Mouse (Mus musculus) kidney, postnatal 0 days (tissue): ENCODE measurements at regions not wholly inside any gene's neighbourhood (a gene's known extent, or its start where the extent isn't known, plus 50 kb on each side); places are given as distances from the start of the nearest gene placed in this dataset.

Experiments
- ATAC-seq: fragments of 200-750 bp; cut with Nextera tagmentation; replicated peaks from 2 replicates; pipeline ENCODE4 v1.8.0; 2017; ENCODE audit warnings: low read depth, moderate number of reproducible peaks, moderate TSS enrichment, moderate library complexity; ENCODE audit not compliant: low FRiP score
- DNase-seq: peaks from one replicate; pipeline ENCODE4 v3.0.0-alpha.2; 2016; ENCODE audit warnings: low spot score
- H3K27ac ChIP-seq: fragments of 300-500 bp; sonication (generic); 2 replicates; pipeline ENCODE4 v1.5.1; 2014; ENCODE audit warnings: mild to moderate bottlenecking
- H3K27me3 ChIP-seq: fragments of 300-500 bp; sonication (generic); 2 replicates; pipeline ENCODE4 v1.6.1; 2014; ENCODE audit warnings: low read length, mixed read lengths; ENCODE audit not compliant: insufficient read depth
- H3K36me3 ChIP-seq: fragments of 300-500 bp; sonication (generic); 2 replicates; pipeline ENCODE4 v1.6.1; 2014; ENCODE audit warnings: low read length, mixed read lengths; ENCODE audit not compliant: insufficient read depth
- H3K4me1 ChIP-seq: fragments of 300-500 bp; sonication (generic); replicated peaks from 2 replicates; pipeline ENCODE4 v1.6.1; 2014; ENCODE audit warnings: antibody characterized with exemption, low read length, mixed read lengths; ENCODE audit not compliant: insufficient read depth
- H3K4me2 ChIP-seq: fragments of 300-500 bp; sonication (generic); 2 replicates; pipeline ENCODE4 v1.6.1; 2014; ENCODE audit warnings: mild to moderate bottlenecking, low read length, moderate library complexity, mixed read lengths
- H3K4me3 ChIP-seq: fragments of 300-500 bp; sonication (generic); replicated peaks from 2 replicates; pipeline ENCODE4 v1.5.1; 2014; ENCODE audit warnings: low read depth, low read length
- H3K9ac ChIP-seq: fragments of 300-500 bp; sonication (generic); 2 replicates; pipeline ENCODE4 v1.6.1; 2014; ENCODE audit warnings: low read depth, low read length
- H3K9me3 ChIP-seq: fragments of 300-500 bp; sonication (generic); replicated peaks from 2 replicates; pipeline ENCODE4 v1.6.1; 2016; ENCODE audit warnings: low read length, inconsistent platforms, mixed read lengths
- CTCF ChIP-seq: IDR thresholded peaks from 2 replicates; pipeline ENCODE4 v1.5.1; 2016; ENCODE audit warnings: antibody characterized with exemption, low read depth, mild to moderate bottlenecking, moderate library complexity
- WGBS: fragments of 180-500 bp; shearing (Covaris S2); extraction: QIAGEN DNeasy Blood & Tissue Kit; methylation state at CpG from one replicate; pipeline ENCODE4 v1.1.7; 2014; 5-methylcytosine and 5-hydroxymethylcytosine counted together

DNA sequence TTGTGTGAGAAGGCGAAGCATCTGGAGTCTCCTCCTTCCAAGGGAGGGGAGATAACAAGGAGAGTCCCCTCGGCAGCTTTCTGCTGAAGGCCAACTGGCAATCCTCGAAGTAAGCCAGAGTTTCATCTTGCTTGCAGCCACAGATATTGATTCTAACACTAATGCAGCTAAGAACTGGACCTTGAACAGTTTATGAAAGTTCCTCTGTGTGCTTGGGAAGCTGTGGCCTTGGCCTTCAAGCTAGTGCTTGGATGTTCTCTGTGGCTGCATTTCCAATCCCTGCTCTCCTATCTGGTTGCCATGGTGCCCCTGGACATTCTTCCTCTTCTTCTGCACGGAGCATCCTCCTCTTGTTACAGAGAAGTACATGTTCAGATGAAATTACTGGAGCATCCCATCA, 614.8 kb upstream of the Clint1 start:
- WGBS: 80% methylated on average over 4 of the region's 4 CpGs

GRCm38 (mm10) chr11:45239044-45239443, 612.8 kb upstream of the Clint1 start:
- H3K27ac ChIP-seq: no peak overlapping the region
- H3K4me1 ChIP-seq: 0 out of 2 replicates have a peak, but pooled peaks cover 7% of the 10 kb centered on the region
- H3K9ac ChIP-seq: no peak overlapping the region
- ATAC-seq (no peak), DNase-seq (no peak)
- H3K27me3 ChIP-seq: no peaks in the 10 kb centered on the region
- WGBS: 50% methylated on average over 5 of the region's 5 CpGs
- no peaks in the 10 kb centered on the region for H3K9me3 ChIP-seq
- TF ChIP-seq CTCF: no peak
- no peaks in the 10 kb centered on the region for H3K36me3 ChIP-seq
- no peak overlapping the region for H3K4me2 ChIP-seq
- no peak overlapping the region for H3K4me3 ChIP-seq

More for the DNA sequence above, 614.8 kb upstream of the Clint1 start:
- Histone ChIP-seq H3K4me1 (0 out of 2 replicates have a peak, but pooled peaks cover 7% of the 10 kb centered on the region), H3K27ac (no peak overlapping the region), H3K9me3 (no peaks in the 10 kb centered on the region), H3K4me2 (no peak overlapping the region), H3K9ac (no peak overlapping the region), H3K36me3 (no peaks in the 10 kb centered on the region), H3K4me3 (no peak overlapping the region), H3K27me3 (no peaks in the 10 kb centered on the region)
- no peak for DNase-seq
- no peak for ATAC-seq
- TF ChIP-seq CTCF: no peak

GRCm38 (mm10) chr11:45240419-45240818, 611.4 kb upstream of the Clint1 start:
- Histone ChIP-seq H3K4me3 (no peak overlapping the region), H3K9me3 (no peaks in the 10 kb centered on the region), H3K4me1 (0 out of 2 replicates have a peak, but pooled peaks cover 3% of the 10 kb centered on the region), H3K27me3 (no peaks in the 10 kb centered on the region), H3K9ac (no peak overlapping the region), H3K27ac (no peak overlapping the region), H3K36me3 (no peaks in the 10 kb centered on the region), H3K4me2 (no peak overlapping the region)
- ATAC-seq: no peak
- TF ChIP-seq CTCF: no peak
- no peak for DNase-seq
- 48% methylated on average over 3 of the region's 3 CpGs for WGBS

DNA sequence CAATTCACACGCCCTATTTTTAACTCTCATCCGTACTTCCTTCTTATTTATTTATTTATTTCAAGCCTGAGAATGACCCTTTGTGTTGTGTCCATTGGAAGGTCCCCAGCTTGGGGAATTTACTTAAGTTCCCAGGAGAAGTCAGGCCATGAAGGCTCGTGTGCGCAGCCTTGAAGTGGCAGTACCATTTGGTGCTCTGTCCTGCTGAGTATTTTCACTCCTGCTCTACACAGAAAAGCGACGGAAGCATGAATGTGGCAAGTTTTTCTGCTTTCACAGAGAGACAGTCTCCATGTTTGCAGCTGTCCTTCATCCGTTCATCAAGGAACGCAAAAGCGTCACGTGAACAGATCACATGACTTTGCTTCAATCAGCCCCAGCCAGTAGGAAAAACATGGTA, 610.2 kb upstream of the Clint1 start:
- Histone ChIP-seq H3K4me1 (no peaks in the 10 kb centered on the region), H3K27ac (no peak overlapping the region), H3K9ac (no peak overlapping the region), H3K36me3 (no peaks in the 10 kb centered on the region), H3K4me3 (no peak overlapping the region), H3K9me3 (no peaks in the 10 kb centered on the region), H3K4me2 (no peak overlapping the region), H3K27me3 (no peaks in the 10 kb centered on the region)
- 67% methylated on average over 10 of the region's 10 CpGs for WGBS
- no peak for TF ChIP-seq CTCF
- no peak for ATAC-seq
- DNase-seq: peak; percentile 29

DNA sequence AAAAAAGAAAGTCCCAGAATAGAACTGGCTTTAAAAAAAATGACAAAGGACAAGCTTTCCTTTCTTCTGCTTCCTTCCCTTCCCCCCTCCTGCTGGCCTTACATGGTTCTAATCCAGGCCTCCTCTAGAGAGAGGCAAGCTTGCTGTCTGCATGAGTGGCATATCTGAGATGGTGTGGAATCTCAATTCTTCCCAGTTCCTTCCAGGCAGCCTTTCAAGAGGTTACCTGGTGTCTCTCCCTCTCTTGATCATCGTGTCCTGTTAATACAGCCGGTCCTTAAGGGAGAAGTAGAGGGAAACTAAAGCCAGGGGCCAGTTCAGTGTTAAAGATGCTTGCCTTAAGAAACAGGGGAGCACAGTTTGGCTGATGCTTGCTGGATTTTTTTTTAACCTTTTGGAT, 607.1 kb upstream of the Clint1 start:
- WGBS: 74% methylated on average over 2 of the region's 2 CpGs
- TF ChIP-seq CTCF: no peak
- no peaks in the 10 kb centered on the region for H3K27me3 ChIP-seq

DNA sequence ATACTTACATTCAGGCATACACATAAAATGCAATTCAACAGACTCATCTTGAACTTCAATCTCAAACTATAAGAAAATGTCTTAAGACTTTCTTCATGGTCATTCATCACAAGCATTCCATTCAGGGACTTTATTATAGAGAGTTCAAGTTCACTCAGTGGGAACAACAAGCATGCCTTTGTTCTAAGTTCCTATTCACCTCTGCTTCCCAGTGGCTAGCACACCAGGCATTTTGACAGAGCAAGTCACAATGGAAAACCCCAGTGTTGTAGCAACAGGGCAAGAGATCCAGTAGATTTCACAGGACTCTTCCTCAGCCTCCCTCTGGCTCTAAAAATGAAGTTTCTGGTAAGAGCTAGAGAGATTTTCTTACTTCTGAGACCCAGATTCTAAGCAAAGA, 595.8 kb upstream of the Clint1 start:
- Histone ChIP-seq H3K4me3 (no peak overlapping the region), H3K9me3 (no peaks in the 10 kb centered on the region), H3K9ac (no peak overlapping the region), H3K4me2 (no peak overlapping the region), H3K27ac (no peak overlapping the region), H3K27me3 (no peaks in the 10 kb centered on the region), H3K36me3 (no peaks in the 10 kb centered on the region), H3K4me1 (no peaks in the 10 kb centered on the region)
- no peak for TF ChIP-seq CTCF
- DNase-seq (no peak), ATAC-seq (no peak)

More for the DNA sequence above, 607.1 kb upstream of the Clint1 start:
- Histone ChIP-seq H3K9ac (no peak overlapping the region), H3K4me3 (no peak overlapping the region), H3K36me3 (no peaks in the 10 kb centered on the region), H3K4me2 (no peak overlapping the region), H3K4me1 (no peaks in the 10 kb centered on the region), H3K9me3 (no peaks in the 10 kb centered on the region), H3K27ac (no peak overlapping the region)
- ATAC-seq (no peak), DNase-seq (no peak)

DNA sequence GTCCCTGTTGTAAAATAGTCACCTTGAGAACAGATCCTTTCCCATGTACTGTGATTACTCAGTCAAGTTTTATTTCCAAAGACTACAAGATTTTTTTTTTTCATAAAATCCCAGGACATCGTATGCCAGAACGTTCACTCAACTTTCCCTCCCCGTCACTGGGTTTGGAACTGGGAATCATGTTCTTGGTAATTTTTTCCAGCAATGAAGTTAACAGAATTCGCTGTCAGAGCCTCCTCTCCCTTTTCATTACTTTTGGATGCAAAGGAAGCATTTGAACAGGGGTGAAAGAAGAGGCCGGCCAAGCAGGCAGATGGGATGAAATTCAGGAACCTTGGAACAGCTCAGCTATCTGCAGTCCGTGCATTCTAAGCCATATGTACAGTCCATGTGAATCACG, 589.7 kb upstream of the Clint1 start:
- no peak for DNase-seq

More for the DNA sequence above, 589.7 kb upstream of the Clint1 start:
- no peak for TF ChIP-seq CTCF
- Histone ChIP-seq H3K9ac (no peak overlapping the region), H3K9me3 (no peaks in the 10 kb centered on the region), H3K4me3 (no peak overlapping the region), H3K36me3 (no peaks in the 10 kb centered on the region), H3K4me2 (no peak overlapping the region), H3K4me1 (no peaks in the 10 kb centered on the region), H3K27ac (no peak overlapping the region), H3K27me3 (no peaks in the 10 kb centered on the region)
- 79% methylated on average over 7 of the region's 7 CpGs for WGBS
- no peak for ATAC-seq
